Mouse (Mus musculus) stomach, adult 2 months (tissue): Measurements from ENCODE around the gene Calhm5. TPM values are rescaled to one million over a fixed set of nuclear protein-coding genes. Genes with fewer than 3 reads are reported as not detected.

Source experiments
- polyA plus RNA-seq: library from polyadenylated mRNA; depleted of rRNA; stranded (reverse); fragments of >200 nt; gene quantifications from 2 replicates; pipeline ENCODE4 v1.2.3, GENCODE M21; 2012; rRNA removed

Calhm5 gene
- polyA plus RNA-seq, result 0.13 and 0.16 TPM in 2 replicates

GRCm38 (mm10) chr10:34096418-34096883 lies at the start of gene Calhm5:
Gene Calhm5, minus strand, starts transcription at chr10:34096519.

GRCm38 (mm10) chr10:34127392-34128378 lies 31.4 kb upstream of the Calhm5 start, which contains the start of gene Calhm6:
Gene Calhm6, minus strand, starts transcription at chr10:34127984.

GRCm38 (mm10) chr10:34044210-34044609 lies 52.1 kb downstream of the Calhm5 start, which contains the start of gene Calhm4:
Gene Calhm4, minus strand, starts transcription at chr10:34044310.

Other genes starting within 250 kb of the Calhm5 start
- not detected in 2 replicates for gene Sult3a1, start 238.8 kb downstream of the Calhm5 start, polyA plus RNA-seq
- gene Rsph4a, start 191.4 kb downstream of the Calhm5 start, polyA plus RNA-seq, result not detected in 2 replicates
- 0.50 and 0.74 TPM in 2 replicates for gene Zup1, start 145.2 kb downstream of the Calhm5 start, polyA plus RNA-seq
- gene Rwdd1, start 76.9 kb downstream of the Calhm5 start, polyA plus RNA-seq, result 21.0 and 51.3 TPM in 2 replicates
- not detected in 2 replicates for gene Trappc3l, start 58.9 kb downstream of the Calhm5 start, polyA plus RNA-seq
- gene Calhm4, start 52.2 kb downstream of the Calhm5 start, polyA plus RNA-seq, result not detected in 2 replicates
- gene Calhm6, start 31.5 kb upstream of the Calhm5 start, polyA plus RNA-seq, result 0.36 and 0.66 TPM in 2 replicates
- 1.4 and 1.6 TPM in 2 replicates for gene Dse, start 111.2 kb upstream of the Calhm5 start, polyA plus RNA-seq
- 7.2 and 11.3 TPM in 2 replicates for gene Tspyl1, start 185.7 kb upstream of the Calhm5 start, polyA plus RNA-seq
- 1.4 and 2.1 TPM in 2 replicates for gene Tspyl4, start 200.9 kb upstream of the Calhm5 start, polyA plus RNA-seq